Mouse (Mus musculus) lung, adult 18-20 months (tissue): ENCODE results near the gene Adamtsl4.

Source experiments
- DNase-seq, 2 experiments: peaks; one replicate each; pipeline ENCODE4 v3.0.0; 2022; ENCODE audit warnings: mixed read lengths in 2 of 2

The Adamtsl4 gene

GRCm38 (mm10) chr3:95687524-95688421 lies at the start of gene Adamtsl4:
Gene Adamtsl4 (minus strand): TSS chr3:95687917.
- DNase-seq: peak; percentile 83 to 86

- no peak for DNase-seq
Measured at GRCm38 (mm10) chr3:95735071-95735670, 47.5 kb upstream of the Adamtsl4 start.

- peak; percentile 39 to 46 for DNase-seq
Measured at GRCm38 (mm10) chr3:95734092-95734702, 46.5 kb upstream of the Adamtsl4 start.

- DNase-seq: peak; percentile 72 to 82
Measured at GRCm38 (mm10) chr3:95732744-95733521, 45.2 kb upstream of the Adamtsl4 start.

- no peak for DNase-seq
Measured at GRCm38 (mm10) chr3:95732297-95732696, 44.6 kb upstream of the Adamtsl4 start.

GRCm38 (mm10) chr3:95731802-95732201 lies 44.1 kb upstream of the Adamtsl4 start:
- no peak for DNase-seq

GRCm38 (mm10) chr3:95730431-95730830 lies 42.7 kb upstream of the Adamtsl4 start:
- no peak for DNase-seq

GRCm38 (mm10) chr3:95728906-95729305 lies 41.2 kb upstream of the Adamtsl4 start:
- DNase-seq: peak; percentile 42 to 51

- DNase-seq: no peak
Measured at GRCm38 (mm10) chr3:95726696-95727358, 39.1 kb upstream of the Adamtsl4 start.

GRCm38 (mm10) chr3:95725863-95726262 lies 38.1 kb upstream of the Adamtsl4 start:
- DNase-seq: no peak

GRCm38 (mm10) chr3:95722386-95722785 lies 34.7 kb upstream of the Adamtsl4 start:
- no peak for DNase-seq

GRCm38 (mm10) chr3:95718153-95718552 lies 30.4 kb upstream of the Adamtsl4 start:
- DNase-seq: no peak

- no peak for DNase-seq
Measured at GRCm38 (mm10) chr3:95716075-95716474, 28.4 kb upstream of the Adamtsl4 start.

GRCm38 (mm10) chr3:95709967-95710366 lies 22.2 kb upstream of the Adamtsl4 start:
- no peak for DNase-seq

GRCm38 (mm10) chr3:95709044-95709443 lies 21.3 kb upstream of the Adamtsl4 start:
- DNase-seq: no peak

GRCm38 (mm10) chr3:95707497-95707896 lies 19.8 kb upstream of the Adamtsl4 start:
- DNase-seq: no peak

- no peak for DNase-seq
Measured at GRCm38 (mm10) chr3:95706273-95706672, 18.6 kb upstream of the Adamtsl4 start.

- peak in 1 of 2 experiments; percentile 58 for DNase-seq
Measured at GRCm38 (mm10) chr3:95704612-95705011, 16.9 kb upstream of the Adamtsl4 start.

- no peak for DNase-seq
Measured at GRCm38 (mm10) chr3:95703276-95703675, 15.6 kb upstream of the Adamtsl4 start.

GRCm38 (mm10) chr3:95701877-95702540 lies 14.3 kb upstream of the Adamtsl4 start:
- peak; percentile 83 to 90 for DNase-seq

GRCm38 (mm10) chr3:95701085-95701484 lies 13.4 kb upstream of the Adamtsl4 start:
- no peak for DNase-seq

GRCm38 (mm10) chr3:95700233-95700681 lies 12.5 kb upstream of the Adamtsl4 start:
- DNase-seq: no peak
